Mouse (Mus musculus) intestine, postnatal 0 days (tissue): ENCODE measurements around the gene Pdik1l. TPM values are rescaled to one million over a fixed set of nuclear protein-coding genes. Genes with fewer than 3 reads are reported as not detected.
A peak's percentile ranks its signal among the peaks of the same experiment; 100 is the strongest.

Experiments
- ATAC-seq: fragments of 200-750 bp; cut with Nextera tagmentation; 2 replicates; pipeline ENCODE4 v1.8.0; 2017; ENCODE audit warnings: mild to moderate bottlenecking, moderate TSS enrichment, moderate library complexity
- H3K27ac ChIP-seq: fragments of 300-500 bp; sonication (generic); 2 replicates; pipeline ENCODE4 v1.5.1; 2014; ENCODE audit warnings: mild to moderate bottlenecking, low read depth, low read length, moderate library complexity
- H3K27me3 ChIP-seq: fragments of 300-500 bp; sonication (generic); replicated peaks from 2 replicates; pipeline ENCODE4 v1.6.1; 2014; ENCODE audit warnings: low read length, mixed read lengths; ENCODE audit not compliant: control insufficient read depth, insufficient read depth
- H3K36me3 ChIP-seq: fragments of 300-500 bp; sonication (generic); 2 replicates; pipeline ENCODE4 v1.6.1; 2014; ENCODE audit warnings: mild to moderate bottlenecking, moderate library complexity; ENCODE audit not compliant: control insufficient read depth, insufficient read depth
- H3K4me1 ChIP-seq: fragments of 300-500 bp; sonication (generic); replicated peaks from 2 replicates; pipeline ENCODE4 v1.6.1; 2014; ENCODE audit warnings: antibody characterized with exemption, low read length, mixed read lengths; ENCODE audit not compliant: control insufficient read depth, insufficient read depth
- H3K4me2 ChIP-seq: fragments of 300-500 bp; sonication (generic); replicated peaks from 2 replicates; pipeline ENCODE4 v1.6.1; 2014; ENCODE audit warnings: low read depth, mild to moderate bottlenecking, moderate library complexity
- H3K4me3 ChIP-seq: fragments of 300-500 bp; sonication (generic); 2 replicates; pipeline ENCODE4 v1.5.1; 2014; ENCODE audit warnings: low read depth, low read length
- H3K9ac ChIP-seq: fragments of 300-500 bp; sonication (generic); 2 replicates; pipeline ENCODE4 v1.6.1; 2014; ENCODE audit warnings: mild to moderate bottlenecking, low read depth, low read length
- H3K9me3 ChIP-seq: fragments of 300-500 bp; sonication (generic); 2 replicates; pipeline ENCODE4 v1.6.1; 2016; ENCODE audit warnings: mixed run types; ENCODE audit not compliant: control insufficient read depth
- CTCF ChIP-seq: sonication (generic); IDR thresholded peaks from 2 replicates; pipeline ENCODE4 v1.5.1; 2016; ENCODE audit warnings: low read depth, mild to moderate bottlenecking, control low read depth, antibody characterized with exemption, moderate library complexity
- WGBS: fragments of 180-500 bp; shearing (Covaris S2); extraction: QIAGEN DNeasy Blood & Tissue Kit; methylation state at CpG from one replicate; pipeline ENCODE4 v1.1.7; 2014; 5-methylcytosine and 5-hydroxymethylcytosine counted together
- polyA plus RNA-seq: library from polyadenylated mRNA; unstranded; fragments of >200 nt; fragmentation: Nextera tagmentation; extraction: Ambion mirVana; gene quantifications from 2 replicates; pipeline ENCODE4 v1.2.1, GENCODE M21; 2015

Pdik1l gene
- polyA plus RNA-seq, 1 experiment from 2014 or later, result 9.2 TPM

- Histone ChIP-seq H3K4me2 (no peak overlapping the region), H3K4me1 (no peaks in the 10 kb centered on the region), H3K27me3 (no peaks in the 10 kb centered on the region), H3K27ac (no peak overlapping the region), H3K4me3 (no peak overlapping the region), H3K36me3 (no peaks in the 10 kb centered on the region), H3K9me3 (no peaks in the 10 kb centered on the region), H3K9ac (no peak overlapping the region)
- WGBS, result 93% methylated on average over 6 of the region's 6 CpGs
- TF ChIP-seq CTCF, result peak; percentile 63
- ATAC-seq, result no peak
Observed at GRCm38 (mm10) chr4:134312901-134313300, 25.2 kb upstream of the Pdik1l start.

- no peak for ATAC-seq
Observed at GRCm38 (mm10) chr4:134312341-134312740, 24.6 kb upstream of the Pdik1l start.

GRCm38 (mm10) chr4:134311784-134312183 is 24.1 kb upstream of the Pdik1l start:
- 0 out of 2 replicates have a peak, but pooled peaks cover 5% of the 10 kb centered on the region for H3K4me1 ChIP-seq
- H3K4me2 ChIP-seq, result no peak overlapping the region
- H3K9me3 ChIP-seq, result no peaks in the 10 kb centered on the region
- TF ChIP-seq CTCF, result no peak
- no peak overlapping the region for H3K27ac ChIP-seq
- H3K4me3 ChIP-seq, result no peak overlapping the region
- no peak for ATAC-seq
- no peaks in the 10 kb centered on the region for H3K36me3 ChIP-seq
- H3K27me3 ChIP-seq, result no peaks in the 10 kb centered on the region
- H3K9ac ChIP-seq, result no peak overlapping the region
- WGBS, result 85% methylated on average over 9 of the region's 9 CpGs

More at GRCm38 (mm10) chr4:134312341-134312740, 24.6 kb upstream of the Pdik1l start:
- no peaks in the 10 kb centered on the region for H3K36me3 ChIP-seq
- H3K27ac ChIP-seq, result no peak overlapping the region
- H3K9me3 ChIP-seq, result no peaks in the 10 kb centered on the region
- no peaks in the 10 kb centered on the region for H3K27me3 ChIP-seq
- 89% methylated on average over 5 of the region's 5 CpGs for WGBS
- no peak for TF ChIP-seq CTCF
- H3K9ac ChIP-seq, result no peak overlapping the region
- no peak overlapping the region for H3K4me3 ChIP-seq
- H3K4me1 ChIP-seq, result 0 out of 2 replicates have a peak, but pooled peaks cover 2% of the 10 kb centered on the region
- H3K4me2 ChIP-seq, result no peak overlapping the region

- Histone ChIP-seq H3K27me3 (no peaks in the 10 kb centered on the region), H3K4me3 (no peak overlapping the region), H3K9me3 (no peaks in the 10 kb centered on the region), H3K36me3 (no peaks in the 10 kb centered on the region), H3K27ac (no peak overlapping the region), H3K4me2 (no peak overlapping the region), H3K9ac (no peak overlapping the region), H3K4me1 (0 out of 2 replicates have a peak, but pooled peaks cover 5% of the 10 kb centered on the region)
- 91% methylated on average over 9 of the region's 9 CpGs for WGBS
- no peak for TF ChIP-seq CTCF
- ATAC-seq, result no peak
Observed at GRCm38 (mm10) chr4:134310656-134311055, 23.0 kb upstream of the Pdik1l start.

- WGBS, result 84% methylated on average over 7 of the region's 7 CpGs
- TF ChIP-seq CTCF, result no peak
- Histone ChIP-seq H3K4me2 (no peak overlapping the region), H3K4me1 (0 out of 2 replicates have a peak, but pooled peaks cover 5% of the 10 kb centered on the region), H3K9me3 (no peaks in the 10 kb centered on the region), H3K27me3 (no peaks in the 10 kb centered on the region), H3K27ac (no peak overlapping the region), H3K4me3 (no peak overlapping the region), H3K36me3 (no peaks in the 10 kb centered on the region), H3K9ac (no peak overlapping the region)
- no peak for ATAC-seq
Observed at GRCm38 (mm10) chr4:134310106-134310505, 22.4 kb upstream of the Pdik1l start.

- H3K27me3 ChIP-seq, result no peaks in the 10 kb centered on the region
- H3K4me1 ChIP-seq, result 0 out of 2 replicates have a peak, but pooled peaks cover 5% of the 10 kb centered on the region
- WGBS, result 4% methylated on average over 12 of the region's 12 CpGs
- TF ChIP-seq CTCF, result peak; percentile 83
- no peaks in the 10 kb centered on the region for H3K36me3 ChIP-seq
- ATAC-seq, result peak; percentile 82
- no peak overlapping the region for H3K4me3 ChIP-seq
- H3K27ac ChIP-seq, result peak overlapping the region; percentile 17
- no peak overlapping the region for H3K9ac ChIP-seq
- peak overlapping the region; percentile 52 for H3K4me2 ChIP-seq
- no peaks in the 10 kb centered on the region for H3K9me3 ChIP-seq
Observed at GRCm38 (mm10) chr4:134307367-134308072, 19.8 kb upstream of the Pdik1l start.
